Mouse (Mus musculus) cortical plate, adult 2 months (tissue): Measurements from ENCODE around the gene P3h2.

ENCODE experiments used
- CTCF ChIP-seq: fragments of 200-500 bp; IDR thresholded peaks from 2 replicates; pipeline ENCODE4 v1.5.1; 2011; ENCODE audit warnings: mild to moderate bottlenecking, control low read depth, low read length; ENCODE audit not compliant: insufficient read depth; ENCODE audit errors: extremely low read depth
- POLR2A ChIP-seq: fragments of 200-500 bp; IDR thresholded peaks from 2 replicates; pipeline ENCODE4 v1.6.1; 2011; ENCODE audit warnings: mild to moderate bottlenecking, low read length, control low read depth; ENCODE audit not compliant: insufficient read depth; ENCODE audit errors: extremely low read depth

DNA sequence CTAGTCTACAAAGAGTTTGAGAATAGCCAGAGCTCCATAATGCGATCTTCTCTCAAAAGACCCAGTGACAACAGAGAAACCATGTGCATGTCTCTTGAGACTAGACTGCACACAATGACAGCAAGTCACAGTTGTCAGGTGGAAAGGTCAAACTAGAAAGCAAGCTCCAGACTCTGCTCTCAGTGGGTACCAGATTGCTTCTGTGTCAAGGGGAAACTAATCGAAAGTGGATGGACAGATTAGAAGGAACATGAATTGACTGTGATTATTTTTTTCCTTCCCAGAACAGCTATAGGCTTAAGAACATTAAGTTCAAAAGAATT lies 27.5 kb downstream of the P3h2 start:
- no peak for TF ChIP-seq CTCF
- no peak for TF ChIP-seq POLR2A
